Mouse (Mus musculus) intestine, embryonic 14.5 days (tissue): ENCODE data around the gene Tgfbrap1. TPM values are rescaled to one million over a fixed set of nuclear protein-coding genes. Genes with fewer than 3 reads are reported as not detected.
"Not testable (repeated sequence)": the region's sequence is repeated elsewhere in the genome, so short reads cannot be mapped to it uniquely, and the experiment has no call there.

Experiments used
- ATAC-seq: fragments of 200-750 bp; cut with Nextera tagmentation; replicated peaks from 2 replicates; pipeline ENCODE4 v1.8.0; 2017; ENCODE audit warnings: low read depth, moderate number of reproducible peaks, moderate TSS enrichment, moderate library complexity; ENCODE audit not compliant: low FRiP score, low TSS enrichment
- DNase-seq: peaks from one replicate; pipeline ENCODE4 v3.0.0-alpha.2; 2018; ENCODE audit warnings: low spot score
- H3K27ac ChIP-seq: fragments of 300-500 bp; sonication (generic); 2 replicates; pipeline ENCODE4 v1.5.1; 2014; ENCODE audit warnings: low read depth, mild to moderate bottlenecking, control low read depth
- H3K27me3 ChIP-seq: fragments of 300-500 bp; sonication (generic); replicated peaks from 2 replicates; pipeline ENCODE4 v1.6.1; 2014; ENCODE audit warnings: low read length, control low read depth; ENCODE audit not compliant: control insufficient read depth, insufficient read depth
- H3K36me3 ChIP-seq: fragments of 300-500 bp; sonication (generic); 2 replicates; pipeline ENCODE4 v1.6.1; 2014; ENCODE audit warnings: low read length, control low read depth; ENCODE audit not compliant: control insufficient read depth, insufficient read depth
- H3K4me1 ChIP-seq: fragments of 300-500 bp; sonication (generic); replicated peaks from 2 replicates; pipeline ENCODE4 v1.6.1; 2014; ENCODE audit warnings: low read length, control low read depth, mixed read lengths; ENCODE audit not compliant: control insufficient read depth, insufficient read depth
- H3K4me2 ChIP-seq: fragments of 300-500 bp; sonication (generic); 2 replicates; pipeline ENCODE4 v1.6.1; 2014; ENCODE audit warnings: low read length
- H3K4me3 ChIP-seq: fragments of 300-500 bp; sonication (generic); 2 replicates; pipeline ENCODE4 v1.5.1; 2014; ENCODE audit warnings: low read depth, low read length, control low read depth, mixed read lengths
- H3K9ac ChIP-seq: fragments of 300-500 bp; sonication (generic); 2 replicates; pipeline ENCODE4 v1.6.1; 2014; ENCODE audit warnings: mild to moderate bottlenecking, low read length
- H3K9me3 ChIP-seq: fragments of 300-500 bp; sonication (generic); 2 replicates; pipeline ENCODE4 v1.6.1; 2016; ENCODE audit warnings: low read length, control low read depth; ENCODE audit not compliant: control insufficient read depth
- WGBS: fragments of 180-500 bp; shearing (Covaris S2); extraction: QIAGEN DNeasy Blood & Tissue Kit; methylation state at CpG from one replicate; pipeline ENCODE4 v1.1.7; 2014; 5-methylcytosine and 5-hydroxymethylcytosine counted together
- polyA plus RNA-seq: library from polyadenylated mRNA; unstranded; fragments of >200 nt; fragmentation: Nextera tagmentation; extraction: Ambion mirVana; gene quantifications from 2 replicates; pipeline ENCODE4 v1.2.1, GENCODE M21; 2014

Tgfbrap1 gene
- polyA plus RNA-seq, 1 experiment from 2014 or later, result 12.6 TPM

GRCm38 (mm10) chr1:43139587-43140266 is 41.3 kb upstream of the Tgfbrap1 start:
- Histone ChIP-seq H3K9me3 (no peaks in the 10 kb centered on the region), H3K4me1 (no peaks in the 10 kb centered on the region; the same call in 1 of the 2 replicates), H3K9ac (no peak overlapping the region), H3K27ac (no peak overlapping the region), H3K27me3 (no peaks in the 10 kb centered on the region), H3K4me2 (no peak overlapping the region), H3K36me3 (peaks cover 42% of the 10 kb centered on the region), H3K4me3 (no peak overlapping the region)
- ATAC-seq (peak; percentile 75), DNase-seq (peak; percentile 99)
- 49% methylated on average over 8 of the region's 8 CpGs for WGBS

DNA sequence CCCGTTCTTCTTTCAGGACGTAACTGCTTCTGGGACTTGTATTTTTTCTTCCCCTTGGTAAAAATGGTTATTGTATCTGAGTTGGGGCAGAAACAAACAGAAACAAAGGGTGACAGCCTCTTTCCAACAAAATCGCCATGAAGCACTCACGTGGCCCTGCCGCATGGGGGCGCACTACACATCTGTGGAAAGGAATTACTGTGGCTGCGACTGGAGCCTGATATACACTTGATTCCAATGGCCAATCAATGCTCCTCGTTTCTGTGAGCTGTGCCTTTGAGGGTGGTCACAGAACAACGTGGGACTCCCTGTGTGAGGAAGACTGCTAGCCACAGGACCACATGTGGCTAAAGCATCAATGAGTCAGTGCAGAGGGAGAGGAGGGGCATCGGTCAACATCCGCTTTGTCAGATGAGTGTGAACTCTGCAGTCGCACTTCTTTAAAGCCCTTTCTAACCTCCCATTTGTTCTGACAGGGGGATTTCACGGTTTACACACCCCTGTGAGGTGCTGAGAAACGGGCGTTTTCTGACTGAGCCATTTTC is 39.9 kb upstream of the Tgfbrap1 start:
- Histone ChIP-seq H3K4me3 (no peak overlapping the region), H3K36me3 (peaks cover 39% of the 10 kb centered on the region), H3K4me2 (no peak overlapping the region), H3K9ac (no peak overlapping the region), H3K27me3 (no peaks in the 10 kb centered on the region), H3K27ac (no peak overlapping the region), H3K4me1 (no peaks in the 10 kb centered on the region; the same call in 1 of the 2 replicates), H3K9me3 (no peaks in the 10 kb centered on the region)
- WGBS, result 76% methylated on average over 15 of the region's 15 CpGs
- DNase-seq (no peak), ATAC-seq (no peak)

DNA sequence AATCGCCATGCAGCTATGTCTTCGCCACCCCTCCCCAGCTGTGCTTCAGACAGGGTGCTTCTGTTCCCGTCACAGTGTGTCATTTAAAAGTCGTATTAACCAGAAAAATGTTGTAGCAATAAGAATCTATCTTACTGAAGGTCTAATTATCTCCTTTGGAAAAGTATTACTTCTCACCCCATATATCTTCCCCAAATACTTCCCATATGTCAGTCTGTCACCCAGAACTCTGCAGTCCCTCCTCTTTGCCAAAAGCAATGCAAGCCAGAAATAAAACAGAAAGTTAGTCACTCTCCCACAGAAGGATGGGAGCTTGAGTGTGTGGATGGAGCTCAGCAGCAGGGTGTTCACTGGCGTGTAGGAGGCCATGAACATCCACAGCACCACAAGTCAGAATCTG is 38.9 kb upstream of the Tgfbrap1 start:
- ATAC-seq, result no peak
- 90% methylated on average over 5 of the region's 5 CpGs for WGBS
- H3K4me1 ChIP-seq, result no peaks in the 10 kb centered on the region; the same call in 1 of the 2 replicates
- H3K36me3 ChIP-seq, result peaks cover 45% of the 10 kb centered on the region
- H3K27me3 ChIP-seq, result no peaks in the 10 kb centered on the region
- H3K9me3 ChIP-seq, result no peaks in the 10 kb centered on the region
- no peak overlapping the region for H3K27ac ChIP-seq
- no peak overlapping the region for H3K9ac ChIP-seq
- no peak overlapping the region for H3K4me2 ChIP-seq
- DNase-seq, result no peak
- H3K4me3 ChIP-seq, result no peak overlapping the region

DNA sequence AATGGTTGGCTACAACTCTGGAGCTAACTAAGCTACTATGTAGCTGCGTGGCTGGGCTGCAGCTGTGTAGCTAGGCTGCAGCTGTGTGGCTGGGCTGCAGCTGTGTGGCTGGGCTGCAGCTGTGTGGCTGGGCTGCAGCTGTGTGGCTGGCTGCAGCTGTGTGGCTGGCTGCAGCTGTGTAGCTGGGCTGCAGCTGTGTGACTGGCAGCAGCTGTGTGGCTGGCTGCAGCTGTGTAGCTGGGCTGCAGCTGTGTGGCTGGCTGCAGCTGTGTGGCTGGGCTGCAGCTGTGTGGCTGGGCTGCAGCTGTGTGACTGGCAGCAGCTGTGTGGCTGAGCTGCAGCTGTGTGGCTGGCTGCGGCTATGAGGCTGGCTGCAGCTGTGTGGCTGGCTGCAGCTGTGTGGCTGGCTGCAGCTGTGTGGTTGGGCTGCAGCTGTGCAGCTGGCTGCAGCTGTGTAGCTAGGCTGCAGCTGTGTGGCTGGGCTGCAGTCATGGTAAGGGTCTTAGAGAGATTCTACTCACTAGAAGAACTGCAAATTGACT is 38.1 kb upstream of the Tgfbrap1 start:
- H3K4me1 ChIP-seq, H3K9me3 ChIP-seq, H3K4me2 ChIP-seq, DNase-seq, H3K9ac ChIP-seq, H3K4me3 ChIP-seq, H3K27ac ChIP-seq, H3K27me3 ChIP-seq, ATAC-seq: not testable (repeated sequence)
- peaks cover 45% of the 10 kb centered on the region for H3K36me3 ChIP-seq
- WGBS, result 83% methylated on average over 2 of the region's 2 CpGs

GRCm38 (mm10) chr1:43131591-43131990 is 33.2 kb upstream of the Tgfbrap1 start:
- Histone ChIP-seq H3K4me1 (no peaks in the 10 kb centered on the region), H3K27ac (no peak overlapping the region), H3K9me3 (no peaks in the 10 kb centered on the region), H3K4me2 (no peak overlapping the region), H3K9ac (no peak overlapping the region), H3K36me3 (peaks cover 54% of the 10 kb centered on the region), H3K4me3 (no peak overlapping the region), H3K27me3 (no peaks in the 10 kb centered on the region)
- WGBS, result 89% methylated on average over 9 of the region's 9 CpGs
- no peak for ATAC-seq
- no peak for DNase-seq

DNA sequence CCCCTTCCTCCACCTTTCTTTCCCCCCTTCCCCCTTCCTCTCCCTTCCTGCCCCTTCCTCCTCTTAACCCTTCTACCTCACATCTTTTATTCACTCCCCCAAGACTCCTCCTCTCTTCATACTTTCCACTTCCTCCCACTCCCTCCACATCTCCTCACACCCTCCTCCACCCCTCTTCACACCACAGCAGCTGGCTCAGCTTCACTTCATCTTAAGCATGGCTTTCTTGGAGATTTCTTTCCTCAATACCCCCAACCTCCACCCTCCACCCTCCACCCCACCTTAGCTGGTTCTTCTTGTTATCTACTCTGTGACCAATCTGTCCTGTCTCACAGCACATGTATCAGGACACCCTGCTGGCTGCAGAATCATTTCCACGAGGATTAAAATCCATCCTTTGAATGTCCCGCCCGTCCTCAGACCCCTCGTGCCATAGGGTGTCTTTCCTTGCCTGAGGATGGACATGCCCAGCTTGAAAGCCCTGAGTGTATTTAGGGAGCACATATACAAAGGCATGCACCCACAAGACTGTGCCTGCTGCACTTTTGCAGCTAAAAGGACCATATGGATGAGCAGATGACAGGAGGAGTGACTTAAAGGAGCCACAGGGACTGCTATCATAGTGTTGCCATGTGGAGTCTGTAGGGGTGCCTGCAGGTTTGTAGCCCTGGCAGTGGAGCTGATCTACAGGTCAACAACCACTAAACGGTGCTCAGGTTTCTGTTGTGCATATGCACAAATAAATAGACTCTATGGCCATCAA is 32.0 kb upstream of the Tgfbrap1 start:
- WGBS, result 75% methylated on average over 5 of the region's 5 CpGs
- no peak for DNase-seq
- H3K36me3 ChIP-seq, result peaks cover 57% of the 10 kb centered on the region

DNA sequence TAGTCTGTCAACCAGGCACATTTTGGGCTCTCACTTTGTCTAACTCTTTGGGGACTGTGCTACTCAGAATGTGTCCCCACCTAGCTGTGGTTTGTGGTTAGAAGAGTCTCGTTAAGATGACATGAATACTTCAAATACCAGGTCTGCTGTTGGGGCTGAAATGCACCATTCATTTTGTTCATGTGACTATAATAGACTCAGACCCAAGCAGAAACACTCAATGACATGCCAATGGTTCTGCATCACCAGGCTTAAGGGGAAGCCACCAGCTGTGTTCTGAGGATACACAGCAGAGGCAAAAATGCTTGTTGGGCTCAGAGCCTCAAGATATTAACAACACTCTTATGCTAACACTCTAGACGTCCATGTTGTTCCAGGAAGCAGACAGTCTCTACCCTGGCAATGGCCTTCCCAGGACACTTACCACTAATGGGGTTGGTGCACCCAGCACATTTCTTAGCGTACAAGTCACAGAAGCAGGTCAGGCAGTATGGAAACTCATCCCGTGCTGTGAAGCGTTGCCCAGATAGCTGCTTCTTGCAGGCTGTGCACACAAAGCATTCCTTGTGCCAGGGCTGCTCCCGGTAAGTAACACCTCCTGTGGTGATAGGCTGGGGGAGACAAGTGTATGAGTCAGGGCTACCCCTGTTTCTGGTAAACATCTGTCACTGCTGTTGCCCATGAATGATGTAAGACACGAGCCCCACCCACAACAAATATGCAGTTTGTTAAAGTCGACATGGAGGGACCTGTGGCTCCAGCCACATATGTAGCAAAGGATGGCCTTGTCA is 29.6 kb upstream of the Tgfbrap1 start:
- Histone ChIP-seq H3K4me3 (no peak overlapping the region), H3K9ac (no peak overlapping the region), H3K36me3 (peaks cover 75% of the 10 kb centered on the region), H3K4me1 (no peaks in the 10 kb centered on the region), H3K27ac (no peak overlapping the region), H3K4me2 (no peak overlapping the region), H3K9me3 (no peaks in the 10 kb centered on the region), H3K27me3 (no peaks in the 10 kb centered on the region)
- 80% methylated on average over 8 of the region's 8 CpGs for WGBS
- DNase-seq (no peak), ATAC-seq (no peak)

More for the DNA sequence above, 32.0 kb upstream of the Tgfbrap1 start:
- H3K9ac ChIP-seq, result no peak overlapping the region
- no peak overlapping the region for H3K4me2 ChIP-seq
- H3K27ac ChIP-seq, result no peak overlapping the region
- ATAC-seq, result no peak
- no peak overlapping the region for H3K4me3 ChIP-seq
- H3K27me3 ChIP-seq, result no peaks in the 10 kb centered on the region
- no peaks in the 10 kb centered on the region for H3K4me1 ChIP-seq
- no peaks in the 10 kb centered on the region for H3K9me3 ChIP-seq

- no peaks in the 10 kb centered on the region for H3K27me3 ChIP-seq
- H3K9ac ChIP-seq, result no peak overlapping the region
- no peak overlapping the region for H3K4me2 ChIP-seq
- no peaks in the 10 kb centered on the region for H3K4me1 ChIP-seq
- H3K9me3 ChIP-seq, result no peaks in the 10 kb centered on the region
- no peak overlapping the region for H3K27ac ChIP-seq
- no peak overlapping the region for H3K4me3 ChIP-seq
- ATAC-seq, result no peak
- peaks cover 78% of the 10 kb centered on the region for H3K36me3 ChIP-seq
- DNase-seq, result no peak
These were observed 28.8 kb upstream of the Tgfbrap1 start for GRCm38 (mm10) chr1:43127196-43127595.
